Mouse (Mus musculus): Measurements from ENCODE around the gene Gpn2. TPM values are rescaled to one million over a fixed set of nuclear protein-coding genes. Genes with fewer than 3 reads are reported as not detected.

Gpn2 gene
- total and polyA plus RNA-seq, 2 experiments from 2014 or later = 16.9 to 32.2 TPM

DNA sequence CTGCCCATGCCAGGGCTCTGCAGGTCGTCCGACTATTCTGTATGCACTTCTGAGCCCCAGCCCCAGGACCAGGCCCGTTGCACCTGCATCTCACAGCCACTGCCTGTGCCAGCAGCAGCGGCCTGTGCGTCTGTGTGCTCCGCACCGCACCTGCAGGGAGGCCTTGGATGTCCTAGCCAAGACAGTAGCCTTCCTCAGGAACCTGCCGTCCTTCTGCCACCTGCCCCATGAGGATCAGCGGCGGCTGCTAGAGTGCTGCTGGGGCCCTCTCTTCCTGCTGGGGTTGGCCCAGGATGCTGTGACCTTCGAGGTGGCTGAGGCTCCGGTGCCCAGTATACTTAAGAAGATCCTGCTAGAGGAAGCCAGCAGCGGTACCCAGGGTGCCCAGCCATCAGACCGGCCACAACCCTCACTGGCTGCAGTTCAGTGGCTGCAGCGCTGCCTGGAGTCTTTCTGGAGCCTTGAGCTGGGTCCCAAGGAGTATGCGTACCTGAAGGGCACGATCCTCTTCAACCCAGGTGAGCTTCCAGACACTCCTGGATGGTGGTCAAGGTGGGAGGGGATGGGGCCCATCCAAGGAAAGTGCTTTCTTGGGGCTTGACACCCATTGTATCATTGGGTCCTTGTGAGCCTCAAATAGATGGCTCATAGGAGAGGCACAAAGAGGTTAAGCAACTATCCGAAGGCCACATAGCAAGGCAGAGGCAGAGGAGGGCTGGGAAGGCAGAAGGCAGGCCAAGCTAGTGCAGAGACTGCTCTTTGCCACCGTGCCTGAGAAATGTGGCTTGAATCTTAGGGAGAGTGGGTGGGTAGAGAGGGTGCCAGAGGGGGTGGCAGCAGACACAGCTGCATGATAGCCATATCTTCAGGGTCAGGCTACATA is 30.5 kb upstream of the Gpn2 start:
- Histone ChIP-seq H3K9me3 (ENCODE audit: low read length) (no peaks in the 10 kb centered on the region), H3K27ac (no peak overlapping the region), H3K36me3 (ENCODE audit: insufficient read depth, low read length) (no peaks in the 10 kb centered on the region), H3K9ac (replicated peaks; ENCODE audit: low read length) (no peak overlapping the region), H3K4me3 (ENCODE audit: low read length) (no peak overlapping the region), H3K4me1 (ENCODE audit: insufficient read depth, low read length) (no peaks in the 10 kb centered on the region), H3K27me3 (ENCODE audit: insufficient read depth, low read length) (no peaks in the 10 kb centered on the region), H3K4me2 (ENCODE audit: low read depth, low read length) (no peak overlapping the region)
- TF ChIP-seq CTCF (IDR thresholded peaks at IDR 0.05; ENCODE audit: low read depth) = no peak
- DNase-seq (ENCODE audit: low spot score) = no peak
- no peak for ATAC-seq
- WGBS = 77% methylated on average over 19 of the region's 19 CpGs

DNA sequence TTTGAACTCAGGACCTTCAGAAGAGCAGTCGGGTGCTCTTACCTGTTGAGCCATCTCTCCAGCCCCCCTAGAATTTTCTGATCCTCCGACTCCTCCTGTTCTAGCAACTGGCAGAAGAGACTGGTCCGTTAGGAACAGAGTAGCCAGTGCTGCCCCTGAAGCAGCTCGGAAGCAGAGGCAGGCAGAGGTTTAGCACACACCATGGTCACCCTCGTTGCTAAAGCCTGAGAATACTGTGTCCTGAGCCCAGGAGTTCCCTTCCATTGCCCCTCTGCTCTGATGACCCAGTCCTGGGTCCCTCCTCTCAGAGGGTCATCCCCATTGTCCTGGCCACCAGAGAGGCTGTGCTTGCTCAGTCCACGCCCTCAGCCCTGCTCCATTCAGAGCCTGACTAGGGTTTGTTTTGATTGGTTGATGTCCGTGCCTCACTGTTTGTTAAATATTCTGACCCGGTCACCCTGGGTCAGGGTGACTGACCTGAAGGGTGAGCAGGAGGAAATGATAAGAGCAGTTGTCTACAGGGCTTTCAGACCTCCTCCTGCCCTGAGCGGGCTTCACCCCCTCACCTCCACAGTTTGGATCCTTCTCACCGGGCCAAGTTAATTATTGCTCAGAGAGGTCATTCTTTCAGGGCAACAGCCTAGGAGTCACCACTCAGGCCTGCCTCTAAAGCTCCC is 27.0 kb upstream of the Gpn2 start:
- no peak overlapping the region for H3K4me3 ChIP-seq (ENCODE audit: low read length)
- H3K4me1 ChIP-seq (ENCODE audit: insufficient read depth, low read length) = no peaks in the 10 kb centered on the region
- 27% methylated on average over 10 of the region's 10 CpGs for WGBS
- H3K36me3 ChIP-seq (ENCODE audit: insufficient read depth, low read length) = no peaks in the 10 kb centered on the region
- DNase-seq (ENCODE audit: low spot score) (no peak), ATAC-seq (no peak)
- H3K9me3 ChIP-seq (ENCODE audit: low read length) = no peaks in the 10 kb centered on the region
- no peak overlapping the region for H3K9ac ChIP-seq (replicated peaks; ENCODE audit: low read length)
- no peaks in the 10 kb centered on the region for H3K27me3 ChIP-seq (ENCODE audit: insufficient read depth, low read length)
- H3K27ac ChIP-seq = no peak overlapping the region
- no peak overlapping the region for H3K4me2 ChIP-seq (ENCODE audit: low read depth, low read length)
- no peak for TF ChIP-seq CTCF (IDR thresholded peaks at IDR 0.05; ENCODE audit: low read depth)

GRCm38 (mm10) chr4:133559846-133560245 is 24.3 kb upstream of the Gpn2 start:
- no peak overlapping the region for H3K4me2 ChIP-seq (ENCODE audit: low read depth, low read length)
- TF ChIP-seq CTCF (IDR thresholded peaks at IDR 0.05; ENCODE audit: low read depth) = no peak
- H3K36me3 ChIP-seq (ENCODE audit: insufficient read depth, low read length) = no peaks in the 10 kb centered on the region
- no peak overlapping the region for H3K27ac ChIP-seq
- no peak overlapping the region for H3K4me3 ChIP-seq (ENCODE audit: low read length)
- H3K27me3 ChIP-seq (ENCODE audit: insufficient read depth, low read length) = no peaks in the 10 kb centered on the region
- no peaks in the 10 kb centered on the region for H3K4me1 ChIP-seq (ENCODE audit: insufficient read depth, low read length)
- no peak for DNase-seq (ENCODE audit: low spot score)
- H3K9me3 ChIP-seq (ENCODE audit: low read length) = no peaks in the 10 kb centered on the region
- WGBS = 85% methylated on average over 4 of the region's 4 CpGs
- no peak overlapping the region for H3K9ac ChIP-seq (replicated peaks; ENCODE audit: low read length)
- no peak for ATAC-seq

DNA sequence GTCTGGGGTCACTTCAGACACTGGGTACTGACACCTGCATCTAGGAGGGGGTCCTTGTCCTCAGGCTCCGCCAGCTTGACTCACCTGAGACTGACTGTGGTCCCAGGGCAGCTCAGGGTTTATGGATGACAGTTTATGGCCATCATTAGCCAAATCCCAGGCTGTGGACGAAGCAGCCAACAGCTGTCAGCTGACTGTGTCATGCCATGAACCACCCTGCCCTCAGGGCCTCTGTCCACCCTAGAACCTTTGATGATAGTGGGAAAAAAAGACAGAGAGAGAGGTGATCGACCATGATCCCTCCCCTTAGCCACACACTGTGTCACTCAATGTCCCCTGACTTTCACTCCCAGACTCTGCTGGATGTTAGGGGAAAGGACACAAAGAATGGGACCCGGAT is 22.5 kb upstream of the Gpn2 start:
- no peak for TF ChIP-seq CTCF (IDR thresholded peaks at IDR 0.05; ENCODE audit: low read depth)
- Histone ChIP-seq H3K27ac (no peak overlapping the region), H3K4me3 (ENCODE audit: low read length) (no peak overlapping the region), H3K9ac (replicated peaks; ENCODE audit: low read length) (no peak overlapping the region), H3K27me3 (ENCODE audit: insufficient read depth, low read length) (no peaks in the 10 kb centered on the region), H3K4me2 (ENCODE audit: low read depth, low read length) (no peak overlapping the region), H3K36me3 (ENCODE audit: insufficient read depth, low read length) (no peaks in the 10 kb centered on the region), H3K4me1 (ENCODE audit: insufficient read depth, low read length) (no peaks in the 10 kb centered on the region), H3K9me3 (ENCODE audit: low read length) (no peaks in the 10 kb centered on the region)
- DNase-seq (ENCODE audit: low spot score) (no peak), ATAC-seq (no peak)
- WGBS = 80% methylated on average over 4 of the region's 4 CpGs

GRCm38 (mm10) chr4:133563123-133563571 is 21.0 kb upstream of the Gpn2 start:
- Histone ChIP-seq H3K27ac (no peak overlapping the region), H3K9ac (replicated peaks; ENCODE audit: low read length) (no peak overlapping the region), H3K4me1 (ENCODE audit: insufficient read depth, low read length) (no peaks in the 10 kb centered on the region), H3K27me3 (ENCODE audit: insufficient read depth, low read length) (no peaks in the 10 kb centered on the region), H3K36me3 (ENCODE audit: insufficient read depth, low read length) (no peaks in the 10 kb centered on the region), H3K9me3 (ENCODE audit: low read length) (no peaks in the 10 kb centered on the region), H3K4me2 (ENCODE audit: low read depth, low read length) (no peak overlapping the region), H3K4me3 (ENCODE audit: low read length) (no peak overlapping the region)
- ATAC-seq = peak; percentile 51; the same call in 1 of the 2 replicates
- 47% methylated on average over 11 of the region's 11 CpGs for WGBS
- DNase-seq (ENCODE audit: low spot score) = peak; percentile 73
- no peak for TF ChIP-seq CTCF (IDR thresholded peaks at IDR 0.05; ENCODE audit: low read depth)

DNA sequence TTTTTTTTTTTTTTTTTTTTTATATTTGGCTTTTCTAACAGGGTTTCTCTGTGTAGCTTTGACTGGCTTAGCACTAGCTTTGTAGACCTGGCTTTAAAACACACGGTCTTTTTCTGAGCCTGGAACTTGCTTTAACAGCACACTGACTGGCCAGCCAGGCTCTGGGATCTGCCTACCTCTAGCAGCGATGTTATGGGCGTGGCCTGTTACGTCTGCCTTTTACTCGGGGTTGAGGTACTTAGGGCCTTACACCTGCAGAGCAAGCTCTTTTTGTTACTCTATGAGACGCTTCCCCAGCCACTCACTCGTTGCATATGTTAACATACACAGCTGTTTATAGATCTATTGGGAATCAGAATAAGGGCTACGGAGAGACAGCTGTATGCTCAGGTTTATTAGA is 16.9 kb upstream of the Gpn2 start:
- no peaks in the 10 kb centered on the region for H3K36me3 ChIP-seq (ENCODE audit: insufficient read depth, low read length)
- no peak overlapping the region for H3K4me3 ChIP-seq (ENCODE audit: low read length)
- no peak overlapping the region for H3K9ac ChIP-seq (replicated peaks; ENCODE audit: low read length)
- no peak for ATAC-seq
- H3K27ac ChIP-seq = no peak overlapping the region
- TF ChIP-seq CTCF (IDR thresholded peaks at IDR 0.05; ENCODE audit: low read depth) = no peak
- WGBS = 31% methylated on average over 8 of the region's 8 CpGs
- H3K27me3 ChIP-seq (ENCODE audit: insufficient read depth, low read length) = no peaks in the 10 kb centered on the region
- H3K4me2 ChIP-seq (ENCODE audit: low read depth, low read length) = no peak overlapping the region
- no peaks in the 10 kb centered on the region for H3K9me3 ChIP-seq (ENCODE audit: low read length)
- H3K4me1 ChIP-seq (ENCODE audit: insufficient read depth, low read length) = no peaks in the 10 kb centered on the region
- DNase-seq (ENCODE audit: low spot score) = no peak
